Mouse (Mus musculus): ENCODE measurements at regions not wholly inside any gene's neighbourhood (a gene's known extent, or its start where the extent isn't known, plus 50 kb on each side); places are given as distances from the start of the nearest gene placed in this dataset.

DNA sequence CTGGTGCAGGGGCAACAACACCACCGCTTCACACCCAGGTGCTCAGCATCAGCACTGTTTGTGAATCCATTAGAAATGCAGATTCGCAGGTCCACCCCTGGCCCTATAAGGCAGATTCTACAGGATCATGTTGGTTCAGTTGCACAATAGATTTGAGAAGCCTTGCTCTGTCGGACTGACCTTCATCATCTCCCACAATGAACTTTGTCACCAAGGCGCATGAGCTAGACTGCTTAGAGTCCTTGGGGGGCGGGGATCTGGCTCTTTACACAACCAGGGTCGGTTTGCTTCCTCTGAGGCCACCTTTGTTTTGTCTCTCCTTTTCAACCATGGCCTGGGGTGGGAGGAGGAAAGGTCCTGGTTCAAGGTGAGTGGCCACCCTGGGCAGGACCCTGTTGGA is 209.7 kb downstream of the Igsf11 start:
- DNase-seq (ENCODE audit: low read depth), result no peak

DNA sequence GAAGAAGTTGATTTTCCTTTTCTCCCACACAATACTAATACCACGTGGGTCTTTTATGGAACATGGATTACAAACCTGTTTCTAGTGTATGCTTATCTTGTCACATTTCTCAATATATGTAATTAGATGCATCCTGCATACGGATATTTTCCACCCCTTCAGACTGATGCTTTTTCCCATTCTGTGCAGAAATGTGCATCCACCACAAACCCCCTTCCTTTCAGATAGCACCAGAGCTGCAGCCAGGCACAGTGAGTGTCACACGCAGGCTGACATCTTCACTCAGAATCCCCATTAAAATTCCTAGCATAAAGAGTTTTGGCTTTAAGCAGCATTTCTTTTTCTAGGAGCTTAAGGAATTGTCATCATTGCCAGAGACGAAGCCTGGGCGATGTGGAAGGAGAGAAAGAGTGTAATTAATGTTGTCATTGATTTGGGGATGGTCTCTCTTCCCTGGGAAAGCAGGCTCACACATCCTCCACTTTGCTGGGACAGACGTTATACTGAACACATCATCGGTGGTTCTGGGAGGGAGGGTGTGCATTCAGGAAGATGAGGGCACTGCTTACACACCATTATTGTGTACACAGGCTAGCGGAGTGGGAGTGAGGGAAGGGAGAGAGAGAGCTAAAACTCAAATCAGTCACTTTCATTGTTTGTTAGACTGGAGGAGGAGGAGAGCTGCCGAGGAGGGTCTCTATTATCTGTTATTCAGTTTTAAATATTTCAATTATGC is 211.1 kb downstream of the Igsf11 start:
- DNase-seq (ENCODE audit: low read depth), result no peak

DNA sequence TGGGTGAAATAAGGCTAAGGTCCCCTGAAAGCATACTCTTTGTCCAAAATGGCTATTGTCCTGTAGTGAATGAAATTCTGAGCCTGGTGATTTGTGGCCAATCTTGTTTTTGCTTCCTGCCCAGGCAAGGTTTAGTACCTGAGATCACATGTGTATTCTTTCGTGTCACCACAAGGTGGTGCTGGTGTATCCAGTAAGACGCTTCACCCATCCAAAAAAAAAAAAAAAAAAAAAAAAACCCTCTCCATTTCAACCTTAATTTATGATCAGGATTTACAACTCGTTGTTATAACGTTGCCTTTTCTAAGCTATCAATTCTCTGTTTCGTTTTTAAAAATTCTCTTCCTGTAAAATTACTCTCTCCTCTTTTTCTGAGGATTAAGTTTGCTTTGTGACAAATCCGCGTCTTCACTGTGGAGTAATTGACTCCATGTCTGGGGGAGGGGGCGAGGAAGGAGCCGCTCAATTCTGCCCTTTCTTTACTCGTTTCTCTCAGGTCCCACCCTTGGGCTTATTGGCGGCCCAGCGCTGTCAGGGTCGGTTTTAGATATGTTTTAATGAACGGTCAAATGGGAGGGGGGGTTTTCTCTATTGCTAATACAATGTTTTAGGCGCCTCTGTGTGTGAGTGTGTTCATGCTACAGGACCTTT is 217.0 kb downstream of the Igsf11 start:
- DNase-seq (ENCODE audit: low read depth), result peak; percentile 72

DNA sequence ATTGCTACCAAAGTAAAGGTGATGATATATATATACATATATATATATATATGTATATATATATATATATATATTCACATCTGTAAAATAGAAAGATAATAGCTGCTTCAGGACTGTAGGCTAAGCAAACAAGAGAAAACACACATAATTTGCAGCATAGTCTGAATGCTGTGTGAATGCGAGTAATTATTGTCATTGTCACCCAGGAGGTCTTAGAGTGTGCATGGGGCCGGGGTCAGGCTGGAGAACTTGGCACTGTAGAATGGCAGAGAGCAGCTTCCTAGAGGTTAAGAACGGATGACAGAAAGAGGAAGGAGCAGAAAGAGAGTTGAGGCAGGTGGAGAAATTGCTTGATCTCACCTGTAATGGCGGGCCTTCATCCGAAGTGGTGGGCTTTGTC is 217.6 kb downstream of the Igsf11 start:
- no peak for DNase-seq (ENCODE audit: low read depth)

DNA sequence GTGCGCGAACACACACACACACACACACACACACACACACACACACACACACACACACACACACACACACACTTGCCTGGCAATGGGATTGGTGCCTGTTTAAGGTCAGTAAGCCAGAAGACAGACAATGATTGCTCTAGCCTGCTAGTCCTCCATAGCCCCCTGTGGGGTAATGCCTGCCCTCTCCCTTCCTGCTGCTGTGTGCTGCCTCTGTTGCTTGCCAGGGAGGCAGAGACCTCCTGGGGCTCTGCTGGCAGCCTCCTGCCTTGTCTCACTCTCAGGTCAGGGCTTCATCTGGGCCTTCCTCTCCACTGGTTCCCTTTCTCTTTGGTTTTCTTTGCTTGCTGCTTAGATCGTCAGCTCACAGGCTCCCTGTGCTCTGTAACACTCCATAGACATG is 225.6 kb downstream of the Igsf11 start:
- no peak for DNase-seq (ENCODE audit: low read depth)

DNA sequence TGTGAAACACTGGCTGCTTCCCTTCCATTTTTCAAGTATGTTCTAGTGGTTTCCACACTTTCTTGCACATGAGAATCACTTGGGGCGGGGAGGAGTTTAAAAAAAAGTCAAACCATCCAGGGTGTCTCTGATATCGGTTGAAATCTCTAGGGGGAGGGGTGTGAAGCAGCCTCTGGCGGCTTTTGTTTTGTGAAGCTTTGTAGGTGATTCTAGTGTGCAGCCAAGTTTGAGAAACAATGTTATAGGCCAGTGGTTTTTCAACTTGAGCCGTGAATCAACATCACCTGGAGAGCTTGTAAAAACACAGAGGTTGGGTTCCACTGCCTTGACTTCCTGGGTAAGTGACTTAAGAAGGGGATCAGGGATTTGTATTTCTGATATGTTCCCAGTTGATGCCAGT is 227.3 kb downstream of the Igsf11 start:
- DNase-seq (ENCODE audit: low read depth), result no peak

DNA sequence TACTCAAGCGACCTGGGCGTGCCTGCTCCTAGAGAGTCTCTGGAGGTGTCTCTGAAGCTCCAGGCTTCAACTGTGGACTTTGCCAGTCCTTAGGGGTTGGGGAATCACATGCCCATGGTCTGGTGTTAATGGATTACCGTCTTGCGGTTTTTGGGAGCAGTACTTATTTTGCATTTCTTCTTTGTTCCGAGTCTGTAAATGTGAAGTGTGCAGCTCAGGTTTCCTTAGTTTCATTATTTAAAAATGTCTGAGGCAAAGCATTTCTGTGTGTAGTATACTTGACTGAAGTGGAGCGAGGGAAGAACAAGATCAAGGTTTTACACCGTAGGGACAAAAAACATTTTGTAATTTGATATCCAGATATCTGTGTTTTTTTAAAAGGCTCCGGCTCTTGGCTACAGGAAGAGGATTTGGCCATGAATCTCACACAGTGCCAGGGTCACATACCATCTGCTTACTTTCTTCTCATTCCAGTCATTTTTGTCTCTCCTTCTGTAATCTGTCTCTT is 231.0 kb downstream of the Igsf11 start:
- DNase-seq (ENCODE audit: low read depth), result no peak

DNA sequence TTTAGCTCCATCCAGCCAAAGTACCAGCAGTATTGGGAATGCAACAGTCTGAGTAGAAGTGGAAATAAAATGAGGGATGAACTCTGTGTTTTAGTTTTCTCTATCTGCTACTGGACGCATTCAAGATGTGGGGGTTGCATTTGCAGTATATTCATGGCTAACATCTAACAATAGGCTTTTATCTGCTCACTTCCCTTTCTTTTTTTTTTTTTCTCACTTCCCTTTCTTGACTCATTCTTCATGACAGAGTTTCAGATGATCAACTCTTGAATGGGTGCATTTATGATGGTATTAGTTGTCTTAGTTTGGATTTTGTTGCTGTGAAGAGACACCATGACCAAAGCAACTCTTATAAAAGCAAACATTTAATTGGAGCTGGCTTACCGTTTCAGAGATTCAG is 240.0 kb downstream of the Igsf11 start:
- DNase-seq (ENCODE audit: low read depth), result no peak

DNA sequence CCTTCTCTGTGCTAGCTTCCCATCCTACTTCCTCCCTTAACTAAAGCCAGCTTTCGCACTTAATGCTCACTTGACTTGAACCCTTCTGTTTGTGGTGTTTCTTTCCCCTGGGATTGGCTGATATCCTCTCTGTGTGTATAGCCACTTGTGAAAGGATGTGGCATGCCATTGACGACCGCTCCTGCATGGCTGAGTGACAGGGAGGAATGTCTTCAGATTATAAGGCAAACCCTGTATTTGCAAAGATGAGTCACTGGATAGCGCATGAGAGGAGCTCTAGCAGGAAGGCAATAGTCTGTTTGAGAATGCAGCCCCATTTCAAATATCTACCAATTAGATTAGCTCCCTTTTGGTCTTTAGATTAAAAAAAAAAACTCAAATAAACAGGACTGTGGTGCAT is 243.3 kb downstream of the Igsf11 start:
- no peak for DNase-seq (ENCODE audit: low read depth)

DNA sequence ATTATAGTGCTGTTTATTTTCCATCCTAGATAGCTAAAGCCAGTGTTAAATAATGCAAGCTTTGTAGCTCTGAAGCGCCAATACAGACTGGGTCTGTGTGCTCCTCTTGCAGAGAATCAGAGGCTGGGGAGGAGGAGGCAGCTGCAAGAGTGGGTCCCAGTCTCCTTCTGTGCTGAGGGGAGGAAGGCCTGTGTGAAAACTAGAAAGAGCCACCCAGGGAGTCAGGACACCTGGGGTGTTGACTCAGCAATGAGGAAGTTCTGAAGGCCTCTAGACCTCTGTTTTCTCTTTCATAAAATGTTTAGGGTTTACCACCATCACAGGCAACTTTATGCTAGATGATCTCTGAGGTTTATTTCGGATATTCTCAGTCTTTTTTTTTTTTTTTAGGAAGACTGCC is 254.7 kb downstream of the Igsf11 start:
- no peak for DNase-seq (ENCODE audit: low read depth)

DNA sequence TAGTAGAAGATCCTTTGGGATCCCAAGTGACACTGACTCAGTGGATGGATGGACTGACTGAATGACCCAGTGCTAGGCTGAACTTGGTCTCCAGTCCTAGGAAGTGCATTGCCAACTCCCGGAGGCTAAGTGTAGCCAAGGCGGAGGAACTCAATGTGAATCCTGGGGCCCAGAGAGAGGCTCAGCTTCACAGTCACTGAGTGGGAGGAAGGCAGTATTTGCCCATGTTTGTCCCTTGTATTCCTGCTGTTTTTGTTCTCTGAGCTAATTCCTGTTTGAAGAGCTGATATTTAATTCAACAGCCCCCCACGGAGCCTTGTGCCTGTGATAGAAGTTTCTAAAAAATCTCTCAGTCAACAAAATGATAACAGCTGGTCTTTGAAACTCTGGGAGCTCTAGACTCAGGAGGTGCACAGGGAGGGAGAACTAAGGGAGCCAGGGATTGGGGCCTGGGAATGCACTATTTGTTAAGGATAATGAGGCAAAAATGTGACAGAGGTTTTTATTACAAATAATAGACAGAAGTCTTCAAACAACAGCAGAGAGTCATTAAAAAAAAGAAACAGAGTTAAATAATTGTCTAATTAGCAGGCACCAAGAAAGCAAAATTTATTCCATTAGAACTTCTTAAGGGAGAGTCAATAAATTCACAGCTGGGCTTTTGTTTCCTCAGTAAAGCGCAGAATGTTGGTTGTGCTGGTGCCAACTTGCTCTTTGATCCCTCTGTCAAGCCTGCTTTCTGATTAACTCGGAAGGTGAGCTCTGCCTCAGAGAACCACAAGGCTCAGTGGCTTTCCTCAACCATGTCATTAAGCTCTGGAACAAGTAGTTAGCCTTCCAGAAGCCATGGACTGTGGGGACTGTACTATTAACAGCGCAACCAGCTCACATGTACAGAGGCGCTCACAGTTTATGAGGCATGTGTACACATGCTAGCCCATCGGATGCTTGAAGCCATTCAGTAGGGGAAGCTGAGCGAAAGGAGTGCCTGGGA is 259.2 kb downstream of the Igsf11 start:
- DNase-seq (ENCODE audit: low read depth), result no peak

DNA sequence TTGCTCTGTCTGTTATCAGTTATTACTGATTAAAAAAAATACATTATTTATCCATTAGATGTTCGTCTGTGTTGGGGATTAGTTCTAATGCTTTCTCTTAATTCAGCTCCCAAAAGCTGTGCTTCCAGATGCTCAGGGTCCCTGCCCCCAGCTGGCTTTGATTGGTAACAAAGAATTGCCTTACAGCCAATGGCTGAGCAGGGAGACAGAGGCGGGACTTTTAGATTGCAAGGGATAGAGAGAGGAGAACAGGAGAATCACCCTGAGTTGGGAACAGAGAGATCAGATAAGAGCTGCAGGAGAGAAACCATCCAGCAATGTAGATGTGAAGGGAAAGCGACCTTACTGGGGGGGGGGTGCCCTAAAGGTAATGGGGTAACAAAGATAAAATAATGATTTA is 266.4 kb downstream of the Igsf11 start:
- no peak for DNase-seq (ENCODE audit: low read depth)

DNA sequence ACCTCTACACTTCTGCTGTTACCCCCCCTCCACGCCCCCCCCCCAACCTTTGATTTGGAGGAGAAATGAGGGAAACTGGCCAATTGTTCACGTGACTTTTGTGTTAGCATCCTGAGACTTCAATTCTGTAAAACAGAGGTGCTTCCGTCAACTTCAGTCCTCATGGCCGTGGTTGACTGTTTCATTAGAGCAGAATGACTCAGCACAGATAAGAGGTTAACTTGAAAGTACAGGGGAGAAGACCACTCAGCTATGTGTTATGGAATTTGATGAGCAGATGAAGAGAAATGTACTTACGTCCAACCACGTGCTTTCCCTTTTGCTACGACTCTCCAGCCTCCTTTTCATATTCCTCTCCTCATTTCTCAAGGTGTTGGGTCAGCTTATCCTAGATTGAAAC is 267.3 kb downstream of the Igsf11 start:
- DNase-seq (ENCODE audit: low read depth), result no peak

DNA sequence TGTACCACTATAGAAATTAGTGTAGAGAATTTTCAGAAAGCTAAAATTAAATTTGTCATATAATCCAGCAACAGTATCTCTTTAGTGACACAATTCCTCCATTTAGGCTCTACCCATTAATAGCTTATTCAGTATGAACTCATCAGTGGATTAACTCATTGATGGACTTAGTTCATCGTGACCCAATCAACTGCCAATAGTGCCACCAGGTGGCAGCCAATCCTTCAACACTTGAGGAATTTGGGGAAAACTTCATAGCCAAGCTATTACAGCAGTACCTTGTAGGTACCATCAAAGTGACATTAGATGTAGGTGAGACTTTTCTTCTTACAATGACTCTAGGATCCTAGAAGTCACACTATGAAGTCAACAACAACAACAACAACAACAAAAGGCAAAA is 270.2 kb downstream of the Igsf11 start:
- DNase-seq (ENCODE audit: low read depth), result no peak

DNA sequence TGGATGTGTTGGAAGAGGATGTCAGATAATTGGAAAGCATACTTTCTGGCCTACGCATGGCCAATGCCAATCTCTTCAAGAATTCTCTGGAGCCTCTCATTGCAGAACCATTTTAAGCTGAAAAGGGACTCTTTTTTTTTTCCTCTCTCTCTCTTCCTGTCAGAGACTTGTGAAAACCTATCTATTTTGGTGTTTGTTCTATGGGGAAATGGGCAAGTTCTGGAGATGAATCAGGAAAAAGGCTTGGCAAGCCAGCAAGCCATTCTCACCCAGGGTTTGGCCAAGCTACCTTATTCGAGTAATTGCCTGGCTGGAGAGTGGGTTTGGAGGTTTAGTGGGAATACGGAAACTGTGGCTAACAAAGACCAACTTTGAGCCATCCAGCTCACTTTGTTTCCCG is 299.4 kb downstream of the Igsf11 start:
- no peak for DNase-seq (ENCODE audit: low read depth)

DNA sequence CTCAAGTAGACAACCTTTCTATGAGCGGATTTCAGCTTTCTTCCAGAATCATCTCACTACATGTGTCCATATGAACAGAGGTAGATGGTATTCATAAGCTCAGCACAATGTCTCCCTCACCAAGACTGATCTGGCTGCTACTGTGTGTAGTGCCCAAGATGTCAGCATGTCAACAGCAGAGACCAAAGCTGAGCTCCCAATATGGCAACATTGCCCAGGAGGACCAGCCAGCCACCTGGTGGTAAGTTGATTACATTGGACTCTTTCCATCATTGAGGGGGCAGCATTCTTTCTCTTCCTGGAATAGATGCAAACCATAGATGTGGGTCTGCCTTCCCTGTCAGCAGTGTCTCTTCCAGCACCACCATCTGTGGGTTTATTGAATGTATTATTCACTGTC is 303.0 kb downstream of the Igsf11 start:
- no peak for DNase-seq (ENCODE audit: low read depth)

DNA sequence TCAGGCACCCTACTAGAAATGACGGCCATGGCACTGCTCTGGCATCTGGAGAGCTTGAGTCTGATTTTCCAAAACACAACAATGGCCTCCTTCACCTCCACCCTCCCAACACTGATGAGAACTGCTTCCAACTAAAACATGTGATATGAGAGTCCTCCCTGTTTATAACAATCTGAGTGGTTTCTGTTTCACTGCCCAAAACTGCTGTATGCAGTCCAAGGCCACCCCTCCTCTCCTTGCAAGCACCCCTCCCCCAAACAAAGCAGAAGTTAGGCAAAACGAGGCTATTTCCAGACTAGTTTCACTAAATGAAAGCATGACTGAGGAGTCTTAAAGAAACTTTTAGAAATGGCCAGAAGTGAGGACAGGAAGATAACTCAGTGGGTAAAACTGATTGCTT is 304.4 kb downstream of the Igsf11 start:
- no peak for DNase-seq (ENCODE audit: low read depth)

DNA sequence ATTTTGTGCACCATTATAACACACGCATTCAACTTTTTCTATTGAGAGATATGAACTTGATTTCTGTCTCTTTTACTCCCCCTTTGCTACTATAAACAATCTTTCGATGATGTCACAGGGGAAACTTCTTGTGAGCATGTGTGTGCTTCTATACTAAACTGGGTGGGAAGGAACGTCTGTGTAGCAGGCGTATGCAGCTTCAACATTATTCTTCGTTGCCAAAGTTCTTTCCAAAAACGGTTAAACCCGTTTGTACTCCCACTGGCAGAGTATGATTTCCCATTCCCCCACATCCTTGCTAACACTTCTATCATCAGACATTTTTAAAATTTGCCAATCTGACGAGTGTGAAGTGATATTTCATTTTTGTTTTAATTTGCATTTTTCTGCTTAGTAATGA is 331.1 kb downstream of the Igsf11 start:
- no peak for DNase-seq (ENCODE audit: low read depth)

DNA sequence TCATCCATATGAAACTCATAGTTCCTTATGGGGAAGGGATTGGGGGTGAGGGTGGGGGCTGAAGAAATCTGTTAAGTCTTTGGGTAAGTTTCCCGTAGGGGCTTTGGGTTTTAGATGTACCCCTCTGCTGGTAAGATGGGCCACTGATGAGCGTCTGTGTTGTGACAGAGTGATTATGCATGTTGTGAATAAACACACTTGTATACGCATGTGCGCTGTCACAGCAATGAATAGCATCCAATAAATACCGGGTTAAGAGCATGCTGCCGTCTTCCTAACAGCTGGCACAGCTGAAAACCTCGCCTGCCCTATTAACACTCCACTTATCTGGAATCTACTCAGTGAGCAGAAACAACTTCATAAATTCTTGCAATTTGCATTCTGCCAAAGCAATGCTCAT is 337.0 kb downstream of the Igsf11 start:
- DNase-seq (ENCODE audit: low read depth), result no peak

DNA sequence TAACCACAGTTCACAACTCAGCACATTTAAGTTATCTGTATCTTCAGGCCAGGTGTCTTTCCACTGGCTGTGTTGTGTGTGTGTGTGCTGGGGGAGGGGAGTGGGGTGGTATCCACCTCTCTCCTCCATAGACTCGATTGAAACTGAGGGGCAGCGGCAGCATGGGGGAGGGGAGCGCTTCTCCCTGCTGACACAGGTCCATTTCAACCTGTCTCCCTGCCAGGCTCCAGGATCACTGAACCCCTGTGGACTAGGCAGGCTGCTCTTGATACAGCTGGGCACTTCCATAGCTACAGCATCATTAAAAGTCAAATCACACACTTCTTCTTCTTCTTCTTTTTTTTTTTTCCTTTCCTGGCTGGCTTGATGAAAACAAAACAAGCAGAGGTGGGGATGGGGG is 338.0 kb downstream of the Igsf11 start:
- no peak for DNase-seq (ENCODE audit: low read depth)

DNA sequence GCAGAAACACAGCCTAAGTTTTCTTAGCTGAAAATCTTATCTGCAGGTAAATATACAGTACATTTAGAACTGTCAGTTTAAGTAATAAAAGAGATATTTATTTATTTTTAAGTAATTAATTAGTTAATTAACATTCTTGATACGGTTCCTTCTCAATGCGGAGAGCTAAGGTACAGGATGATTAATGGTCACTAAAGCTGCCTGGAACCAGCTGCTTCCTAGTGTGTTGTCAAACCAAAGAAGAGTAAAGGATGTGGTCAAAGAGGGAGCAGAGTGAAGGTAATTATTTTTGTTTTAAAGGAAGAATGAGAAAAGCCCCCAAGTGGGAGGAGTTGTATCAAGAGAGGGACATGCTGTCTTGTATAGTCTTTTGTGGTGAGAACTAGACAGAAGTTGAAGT is 341.8 kb downstream of the Igsf11 start:
- DNase-seq (ENCODE audit: low read depth), result no peak

DNA sequence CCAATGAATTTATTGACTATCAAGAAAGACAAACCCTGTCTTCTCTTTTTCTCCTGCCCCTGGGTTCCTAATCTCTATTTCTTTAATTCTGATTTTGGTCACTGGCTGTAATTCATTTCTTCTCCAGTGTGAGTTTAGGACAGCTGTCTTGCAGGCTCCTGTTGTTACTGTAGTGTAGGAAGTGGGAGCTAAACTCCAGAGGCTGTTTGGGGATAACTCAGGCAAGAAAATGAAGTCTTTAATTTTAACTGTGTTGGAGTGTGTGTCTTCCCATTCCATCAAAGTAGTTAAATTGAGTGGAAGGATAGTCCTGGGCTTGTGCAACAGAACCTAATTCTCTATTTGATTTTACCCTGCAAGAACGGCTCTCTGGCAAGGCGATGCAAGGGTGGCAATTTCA is 381.0 kb downstream of the Igsf11 start:
- no peak for DNase-seq (ENCODE audit: low read depth)

DNA sequence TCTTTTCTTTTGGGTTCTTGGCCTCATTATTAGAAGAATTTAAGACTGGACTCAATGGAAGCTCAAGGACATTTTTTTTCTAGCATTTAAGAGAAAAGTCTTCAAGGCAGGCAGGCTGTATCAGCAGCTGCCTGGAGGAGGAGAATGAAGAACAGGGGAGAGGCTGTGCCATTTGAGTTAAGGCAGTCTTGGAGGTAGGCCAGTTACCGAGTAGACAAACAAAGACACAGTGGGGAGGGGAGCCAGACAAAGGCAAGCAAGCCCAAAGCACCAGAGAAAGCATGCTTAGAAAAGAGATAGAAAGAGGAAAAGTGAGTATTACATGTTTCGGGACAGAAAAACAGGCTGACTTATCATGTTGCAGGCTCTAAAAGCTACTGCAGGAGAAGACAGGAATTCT is 392.0 kb downstream of the Igsf11 start:
- DNase-seq (ENCODE audit: low read depth), result no peak
